Mouse (Mus musculus) kidney, embryonic 15.5 days (tissue): ENCODE results near the gene Gm39566. TPM values are rescaled to one million over a fixed set of nuclear protein-coding genes. Genes with fewer than 3 reads are reported as not detected.
"Not testable (repeated sequence)": the region's sequence is repeated elsewhere in the genome, so short reads cannot be mapped to it uniquely, and the experiment has no call there.

Experiments
- ATAC-seq: fragments of 200-750 bp; cut with Nextera tagmentation; replicated peaks from 2 replicates; pipeline ENCODE4 v1.8.0; 2017; ENCODE audit warnings: moderate TSS enrichment; ENCODE audit not compliant: low FRiP score
- H3K27ac ChIP-seq: fragments of 300-500 bp; sonication (generic); 2 replicates; pipeline ENCODE4 v1.5.1; 2015; ENCODE audit warnings: mild to moderate bottlenecking, inconsistent platforms
- H3K27me3 ChIP-seq: fragments of 300-500 bp; sonication (generic); 2 replicates; pipeline ENCODE4 v1.6.1; 2015; ENCODE audit warnings: inconsistent platforms
- H3K36me3 ChIP-seq: fragments of 300-500 bp; sonication (generic); 2 replicates; pipeline ENCODE4 v1.6.1; 2015; ENCODE audit warnings: inconsistent platforms
- H3K4me1 ChIP-seq: fragments of 300-500 bp; sonication (generic); 2 replicates; pipeline ENCODE4 v1.6.1; 2015; ENCODE audit warnings: inconsistent platforms
- H3K4me2 ChIP-seq: fragments of 300-500 bp; sonication (generic); 2 replicates; pipeline ENCODE4 v1.6.1; 2015; ENCODE audit warnings: moderate library complexity, mild to moderate bottlenecking, inconsistent platforms
- H3K4me3 ChIP-seq: fragments of 300-500 bp; sonication (generic); replicated peaks from 2 replicates; pipeline ENCODE4 v1.5.1; 2015; ENCODE audit warnings: mild to moderate bottlenecking, inconsistent platforms
- H3K9ac ChIP-seq: fragments of 300-500 bp; sonication (generic); 2 replicates; pipeline ENCODE4 v1.6.1; 2015; ENCODE audit warnings: mild to moderate bottlenecking, inconsistent platforms
- H3K9me3 ChIP-seq: fragments of 300-500 bp; sonication (generic); replicated peaks from 2 replicates; pipeline ENCODE4 v1.6.1; 2016; ENCODE audit warnings: inconsistent platforms
- WGBS: fragments of 180-500 bp; shearing (Covaris S2); methylation state at CpG from one replicate; pipeline ENCODE4 v1.1.7; 2015; ENCODE audit warnings: mixed read lengths; 5-methylcytosine and 5-hydroxymethylcytosine counted together
- polyA plus RNA-seq: library from polyadenylated mRNA; unstranded; fragments of >200 nt; fragmentation: Nextera tagmentation; extraction: Ambion mirVana; gene quantifications from 2 replicates; pipeline ENCODE4 v1.2.1, GENCODE M21; 2015

The Gm39566 gene
- polyA plus RNA-seq = not detected in 2 replicates

DNA sequence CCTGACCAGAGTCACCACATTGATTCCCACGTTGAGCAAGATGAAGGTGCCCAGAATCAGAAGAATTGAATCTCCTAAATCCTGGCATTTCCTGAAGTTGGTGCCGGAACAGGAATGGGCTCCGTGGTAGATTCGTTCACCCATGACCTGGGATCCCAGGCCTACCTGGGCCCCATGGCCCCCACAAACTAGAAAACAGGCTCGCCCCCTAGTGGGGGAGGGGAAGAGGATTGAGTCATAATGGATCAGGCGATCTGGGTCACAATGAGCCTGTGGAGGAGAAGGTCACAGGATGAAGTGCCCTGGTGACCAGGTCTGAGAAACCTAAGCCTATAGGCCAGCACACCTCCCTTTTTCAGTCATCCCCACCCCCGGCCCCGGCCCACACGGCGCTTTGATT lies at the start of gene Gm39566:
TSS of gene Gm39566 (minus strand) at position 144 of the 400 bp plus-strand sequence.
- no peak for ATAC-seq
- H3K9ac ChIP-seq = no peak within 1 kb of the TSS
- H3K9me3 ChIP-seq = 0 out of 2 replicates have a peak, but pooled peaks cover 8% of the 10 kb centered on the region
- H3K36me3 ChIP-seq = no peaks in the 10 kb centered on the region
- no peak within 1 kb of the TSS for H3K4me2 ChIP-seq
- peaks cover 4% of the 10 kb centered on the region; the same call in 1 of the 2 replicates for H3K4me1 ChIP-seq
- 52% methylated on average over 10 of the region's 10 CpGs for WGBS
- no peak within 1 kb of the TSS for H3K27ac ChIP-seq
- H3K4me3 ChIP-seq = no peak within 1 kb of the TSS
- no peaks in the 10 kb centered on the region for H3K27me3 ChIP-seq

DNA sequence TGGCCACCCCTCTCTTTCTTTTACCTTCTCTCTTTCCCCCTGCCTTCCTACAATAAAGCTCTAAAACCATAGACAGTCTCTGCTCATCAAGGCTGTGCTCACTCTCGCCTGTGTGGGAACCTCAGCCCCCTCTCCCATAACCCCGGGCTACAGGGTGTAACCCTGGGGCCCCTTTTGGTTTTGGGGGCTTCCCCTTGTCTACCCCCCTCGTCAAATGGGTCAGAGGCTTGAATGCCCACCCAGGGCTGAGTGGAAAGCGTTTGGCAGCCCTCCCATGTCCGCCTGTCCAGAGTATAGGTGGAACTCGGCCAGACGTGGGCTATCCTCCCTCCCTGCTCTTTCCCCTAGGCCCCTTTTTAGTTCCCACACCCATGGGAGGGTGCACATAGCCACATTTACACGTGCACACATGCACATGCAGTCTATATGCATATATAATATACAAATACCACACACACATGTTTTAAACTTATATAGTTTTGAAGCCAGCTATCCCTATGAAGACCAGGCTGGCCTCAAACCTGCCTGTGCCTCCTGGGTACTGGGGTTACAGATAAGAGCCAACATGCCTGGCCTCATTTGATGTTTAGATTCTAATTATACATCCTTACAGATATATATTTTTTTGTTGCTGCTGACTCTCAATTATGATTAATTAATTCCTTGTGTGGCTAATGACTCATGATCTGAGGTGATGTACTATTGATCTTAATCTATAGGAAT lies 49.2 kb upstream of the Gm39566 start:
- H3K9me3 ChIP-seq = no peaks in the 10 kb centered on the region
- no peak overlapping the region for H3K9ac ChIP-seq
- ATAC-seq = no peak
- 39% methylated on average over 8 of the region's 8 CpGs for WGBS
- H3K36me3 ChIP-seq = no peaks in the 10 kb centered on the region
- H3K27me3 ChIP-seq = peaks cover 6% of the 10 kb centered on the region; the same call in 1 of the 2 replicates
- no peak overlapping the region for H3K4me2 ChIP-seq
- H3K4me1 ChIP-seq = no peaks in the 10 kb centered on the region; the same call in 1 of the 2 replicates
- H3K4me3 ChIP-seq = no peak overlapping the region
- H3K27ac ChIP-seq = no peak overlapping the region

DNA sequence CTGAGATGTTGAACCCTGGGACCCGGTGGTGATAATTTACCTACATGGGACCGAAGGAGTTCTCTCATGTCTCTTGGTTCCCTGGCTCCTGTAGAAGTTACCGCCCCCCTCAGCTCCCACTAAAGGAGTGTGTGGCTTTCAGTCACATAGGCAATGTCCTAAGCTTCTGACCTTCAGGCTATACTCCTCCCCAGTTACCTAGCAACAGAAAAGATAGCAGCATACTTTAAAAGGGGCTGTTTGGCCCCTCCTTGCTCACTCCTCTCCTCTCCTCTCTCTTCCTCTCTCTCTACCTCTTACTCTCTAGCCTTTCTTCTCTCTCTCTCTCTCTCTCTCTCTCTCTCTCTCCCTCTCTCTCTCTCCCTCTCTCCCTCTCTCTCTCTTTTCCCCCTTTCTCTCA lies 48.6 kb upstream of the Gm39566 start:
- H3K36me3 ChIP-seq, H3K9me3 ChIP-seq, H3K27ac ChIP-seq, H3K4me3 ChIP-seq, ATAC-seq, H3K4me2 ChIP-seq, H3K9ac ChIP-seq, H3K4me1 ChIP-seq: not testable (repeated sequence)
- 52% methylated on average over 3 of the region's 3 CpGs for WGBS
- H3K27me3 ChIP-seq = peaks cover 12% of the 10 kb centered on the region

DNA sequence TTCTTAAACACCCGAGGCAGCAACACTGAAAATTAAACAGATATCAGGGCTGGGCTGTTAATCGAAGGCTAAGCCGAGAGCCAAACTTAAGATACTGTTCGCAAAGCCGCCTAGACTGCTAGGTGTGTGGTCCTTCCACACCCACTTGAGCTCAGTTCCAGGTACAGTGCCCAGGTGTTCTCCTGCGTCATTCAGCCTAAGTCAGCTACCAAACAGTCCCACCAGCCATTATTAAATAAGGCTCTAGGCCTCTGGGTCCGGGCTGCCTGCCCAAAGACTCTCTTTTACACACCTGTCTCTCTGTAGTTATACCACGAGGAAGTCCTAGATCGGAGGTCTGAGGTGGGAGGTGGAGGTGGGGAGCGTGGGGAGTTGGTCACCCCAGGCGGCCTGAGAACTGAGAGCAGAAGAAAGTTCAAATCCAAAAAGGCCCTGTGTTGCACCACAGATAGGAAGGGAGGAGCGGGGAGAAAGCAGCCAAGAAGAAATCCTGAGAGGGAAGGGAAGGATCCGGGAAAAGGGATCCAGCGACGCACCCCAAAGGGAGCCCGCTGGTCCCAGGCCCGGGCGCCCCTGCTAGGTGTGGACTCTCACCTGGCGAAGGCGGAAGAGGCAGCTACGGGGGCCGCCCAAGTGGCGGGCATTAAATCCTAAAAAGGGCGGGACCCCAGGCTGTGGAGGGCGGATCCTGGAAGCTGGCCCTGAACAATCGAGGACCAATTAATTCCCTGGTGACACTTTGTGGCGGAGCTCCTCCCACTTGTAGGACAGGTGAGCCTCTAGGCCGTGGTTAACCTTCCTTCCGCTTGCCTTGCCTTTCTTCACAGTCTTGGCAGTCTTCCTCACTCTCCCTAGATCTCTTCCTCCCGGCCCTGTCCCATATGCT lies 43.3 kb upstream of the Gm39566 start, which contains the start of gene Tnk1:
TSS of gene Tnk1 (minus strand) at position 618 of the 886 bp plus-strand sequence.
- Histone ChIP-seq H3K4me2 (peak within 1 kb of the TSS; percentile 51), H3K9ac (peak within 1 kb of the TSS; percentile 39; the same call in 1 of the 2 replicates), H3K4me1 (peaks cover 23% of the 10 kb centered on the region), H3K4me3 (peak within 1 kb of the TSS; percentile 38), H3K27ac (peak within 1 kb of the TSS; percentile 41), H3K9me3 (no peaks in the 10 kb centered on the region), H3K36me3 (no peaks in the 10 kb centered on the region), H3K27me3 (peaks cover 23% of the 10 kb centered on the region)
- 19% methylated on average over 30 of the region's 30 CpGs for WGBS
- peak; percentile 61 for ATAC-seq

DNA sequence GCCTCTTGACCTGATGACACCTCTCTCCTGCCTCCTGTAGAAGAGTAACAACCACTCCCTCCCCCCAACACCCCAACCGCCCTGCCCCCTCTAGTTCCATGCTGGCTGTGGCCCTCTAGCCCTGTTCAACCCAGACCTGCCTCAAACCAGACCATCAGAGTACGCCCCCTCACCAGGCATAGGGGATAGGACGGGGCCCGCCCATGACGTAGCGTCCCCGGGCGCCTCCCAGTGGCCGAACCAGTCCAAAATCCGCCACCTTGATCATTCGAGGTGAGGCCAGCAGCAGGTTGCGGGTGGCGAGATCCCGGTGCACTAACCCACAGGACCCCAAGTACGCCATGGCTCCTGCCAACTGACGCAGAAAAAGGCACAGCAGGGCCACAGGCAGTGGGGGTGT lies 40.2 kb upstream of the Gm39566 start:
- H3K36me3 ChIP-seq = peaks cover 25% of the 10 kb centered on the region
- no peak overlapping the region for H3K9ac ChIP-seq
- 0 out of 2 replicates have a peak overlapping the region, but pooled peaks have one; percentile 7 for H3K27ac ChIP-seq
- H3K9me3 ChIP-seq = no peaks in the 10 kb centered on the region
- ATAC-seq = peak; percentile 77
- peaks cover 23% of the 10 kb centered on the region for H3K27me3 ChIP-seq
- H3K4me1 ChIP-seq = peaks cover 28% of the 10 kb centered on the region
- no peak overlapping the region for H3K4me3 ChIP-seq
- WGBS = 27% methylated on average over 16 of the region's 16 CpGs
- H3K4me2 ChIP-seq = peak overlapping the region; percentile 39

DNA sequence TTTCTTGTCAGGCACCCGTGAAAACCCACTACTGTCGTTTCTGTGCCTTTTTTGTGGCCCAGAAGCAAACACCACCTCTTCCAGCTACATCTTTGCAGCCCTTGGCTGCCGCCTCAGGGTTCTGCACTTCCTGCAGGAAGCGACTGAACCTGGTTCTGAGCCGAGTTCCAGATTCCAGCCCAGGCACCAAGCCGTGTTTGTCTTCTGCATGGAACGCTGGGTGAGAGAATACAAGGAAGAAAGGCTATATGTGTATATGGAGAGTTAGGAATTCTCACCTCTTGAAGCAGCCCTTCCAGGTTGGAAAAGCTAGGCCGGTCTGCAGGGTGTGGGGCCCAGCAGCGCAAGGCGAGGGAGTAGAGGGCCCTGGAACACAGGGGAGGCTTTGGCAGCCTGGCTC lies 39.6 kb upstream of the Gm39566 start:
- no peak for ATAC-seq
- peaks cover 28% of the 10 kb centered on the region for H3K4me1 ChIP-seq
- H3K27me3 ChIP-seq = peaks cover 20% of the 10 kb centered on the region
- 82% methylated on average over 10 of the region's 10 CpGs for WGBS
- H3K4me3 ChIP-seq = no peak overlapping the region
- H3K36me3 ChIP-seq = peaks cover 31% of the 10 kb centered on the region
- no peak overlapping the region for H3K27ac ChIP-seq
- no peak overlapping the region for H3K4me2 ChIP-seq
- no peak overlapping the region for H3K9ac ChIP-seq
- H3K9me3 ChIP-seq = no peaks in the 10 kb centered on the region

DNA sequence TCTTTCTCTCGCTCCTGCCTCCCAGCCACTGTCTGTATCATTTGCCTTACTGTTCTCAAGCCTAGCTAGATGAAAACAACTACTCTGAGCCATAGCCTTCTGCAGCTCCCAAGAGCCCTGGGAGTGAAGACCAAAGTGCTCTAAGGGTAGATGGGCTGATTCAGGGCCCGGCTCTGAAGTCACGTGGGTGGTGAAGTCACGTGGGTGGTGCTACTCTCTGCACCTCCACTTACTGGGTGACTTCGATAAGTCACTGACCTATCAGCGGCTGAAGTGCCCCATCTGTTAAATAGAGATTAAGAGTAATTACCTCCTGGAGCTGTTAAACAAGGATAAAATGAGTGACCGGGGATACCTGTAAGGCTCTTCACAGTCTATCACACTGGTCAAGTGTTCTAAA lies 38.9 kb upstream of the Gm39566 start:
- H3K4me1 ChIP-seq = peaks cover 27% of the 10 kb centered on the region
- no peak overlapping the region for H3K9ac ChIP-seq
- peaks cover 13% of the 10 kb centered on the region for H3K27me3 ChIP-seq
- no peak overlapping the region for H3K4me2 ChIP-seq
- ATAC-seq = 0 out of 2 replicates have a peak, but pooled peaks have one; percentile 42
- H3K9me3 ChIP-seq = no peaks in the 10 kb centered on the region
- 0 out of 2 replicates have a peak overlapping the region, but pooled peaks have one; percentile 18 for H3K27ac ChIP-seq
- H3K4me3 ChIP-seq = no peak overlapping the region
- WGBS = 62% methylated on average over 7 of the region's 7 CpGs
- H3K36me3 ChIP-seq = peaks cover 38% of the 10 kb centered on the region

DNA sequence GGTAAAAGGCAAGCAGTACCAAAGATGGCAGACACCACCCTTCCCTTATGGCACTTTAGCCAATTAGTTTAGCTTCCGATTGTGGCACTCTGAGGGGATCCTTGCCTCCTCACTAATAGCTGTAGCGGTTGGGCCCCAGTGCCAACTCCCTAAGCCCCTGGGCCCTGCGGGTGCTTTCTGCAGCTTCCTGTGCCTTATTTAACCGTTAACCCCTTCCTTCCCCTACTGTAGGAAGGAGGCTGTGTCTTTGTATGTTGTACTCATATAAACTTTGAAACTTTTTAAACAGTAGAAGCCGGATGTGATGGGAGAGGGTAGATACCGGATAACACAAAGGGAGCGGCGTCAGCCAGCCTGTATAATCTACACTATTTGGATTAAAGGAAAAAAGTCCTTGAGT lies 35.7 kb upstream of the Gm39566 start:
- 76% methylated on average over 8 of the region's 8 CpGs for WGBS
- Histone ChIP-seq H3K4me1 (peaks cover 42% of the 10 kb centered on the region), H3K4me2 (no peak overlapping the region), H3K36me3 (peaks cover 52% of the 10 kb centered on the region), H3K27me3 (no peaks in the 10 kb centered on the region), H3K27ac (no peak overlapping the region), H3K9me3 (no peaks in the 10 kb centered on the region), H3K4me3 (no peak overlapping the region), H3K9ac (no peak overlapping the region)
- ATAC-seq = no peak

DNA sequence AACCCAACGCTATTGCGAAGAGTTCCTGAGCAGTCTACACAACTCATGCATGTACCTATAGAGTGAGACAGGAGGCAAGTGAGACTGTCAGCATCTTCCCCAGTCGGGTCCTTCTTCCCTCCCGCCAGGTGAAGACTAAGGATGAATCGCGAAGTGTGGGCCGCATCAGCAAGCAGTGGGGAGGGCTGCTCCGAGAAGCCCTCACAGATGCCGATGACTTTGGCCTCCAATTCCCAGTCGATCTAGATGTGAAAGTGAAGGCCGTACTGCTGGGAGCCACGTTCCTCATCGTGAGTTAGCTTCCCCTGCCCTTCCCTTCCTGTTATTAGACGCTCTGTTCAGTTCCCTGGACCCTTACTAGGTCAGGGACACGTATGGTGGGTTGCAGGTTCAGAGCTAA lies 34.8 kb upstream of the Gm39566 start:
- Histone ChIP-seq H3K4me2 (no peak overlapping the region), H3K9me3 (no peaks in the 10 kb centered on the region), H3K4me3 (no peak overlapping the region), H3K27me3 (no peaks in the 10 kb centered on the region), H3K27ac (no peak overlapping the region), H3K4me1 (peaks cover 41% of the 10 kb centered on the region), H3K36me3 (peaks cover 52% of the 10 kb centered on the region), H3K9ac (no peak overlapping the region)
- no peak for ATAC-seq
- WGBS = 92% methylated on average over 15 of the region's 15 CpGs

DNA sequence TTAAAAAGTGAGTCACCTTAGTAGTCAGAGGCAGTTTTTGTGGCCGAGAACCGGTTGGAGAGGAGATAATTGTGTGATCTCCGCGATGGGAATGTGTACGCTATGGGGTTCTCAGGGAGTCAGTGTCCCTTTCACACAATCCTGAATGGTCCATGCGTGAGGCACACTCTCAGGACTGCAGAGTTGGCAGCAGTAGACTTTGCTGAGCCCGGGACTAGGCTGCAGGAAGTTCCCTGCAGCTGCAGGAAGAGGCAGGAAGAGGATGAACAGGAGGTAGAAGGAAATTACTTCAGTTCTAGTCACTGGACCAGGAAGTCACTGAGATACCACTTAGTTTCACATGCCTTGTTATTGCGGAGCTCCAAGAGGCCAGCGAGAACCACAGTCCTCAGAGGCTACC lies 34.0 kb upstream of the Gm39566 start:
- H3K27ac ChIP-seq = peak overlapping the region; percentile 56; the same call in 1 of the 2 replicates
- no peak for ATAC-seq
- no peaks in the 10 kb centered on the region for H3K27me3 ChIP-seq
- H3K4me1 ChIP-seq = peaks cover 37% of the 10 kb centered on the region
- no peak overlapping the region for H3K9ac ChIP-seq
- no peak overlapping the region for H3K4me2 ChIP-seq
- H3K4me3 ChIP-seq = no peak overlapping the region
- no peaks in the 10 kb centered on the region for H3K9me3 ChIP-seq
- peaks cover 52% of the 10 kb centered on the region for H3K36me3 ChIP-seq
- WGBS = 89% methylated on average over 9 of the region's 9 CpGs

DNA sequence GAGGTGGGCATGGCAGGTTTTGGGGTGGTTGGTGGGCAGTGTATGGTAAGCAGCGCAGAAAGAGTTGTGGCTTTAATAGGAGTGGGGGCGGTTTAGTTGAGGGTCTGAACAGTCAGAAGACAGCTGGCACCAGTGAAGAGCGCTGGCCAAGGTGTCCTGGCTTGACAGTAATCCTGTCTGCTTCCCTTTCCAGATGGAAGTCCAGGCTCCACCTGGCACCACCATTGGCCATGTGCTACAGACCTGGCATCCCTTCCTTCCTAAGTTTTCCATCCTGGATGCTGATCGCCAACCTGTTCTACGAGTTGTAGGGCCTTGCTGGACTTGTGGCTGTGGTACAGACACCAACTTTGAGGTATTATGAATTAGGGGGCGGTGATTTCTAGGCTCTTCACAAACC lies 32.9 kb upstream of the Gm39566 start:
- Histone ChIP-seq H3K27ac (no peak overlapping the region), H3K4me2 (peak overlapping the region; percentile 88; the same call in 1 of the 2 replicates), H3K4me1 (peaks cover 32% of the 10 kb centered on the region), H3K4me3 (peak overlapping the region; percentile 78; the same call in 1 of the 2 replicates), H3K9ac (no peak overlapping the region), H3K9me3 (no peaks in the 10 kb centered on the region), H3K27me3 (no peaks in the 10 kb centered on the region), H3K36me3 (peaks cover 52% of the 10 kb centered on the region)
- 94% methylated on average over 6 of the region's 6 CpGs for WGBS
- no peak for ATAC-seq
